Mouse (Mus musculus): ENCODE measurements around the gene Cacna2d4.

The Cacna2d4 gene

DNA sequence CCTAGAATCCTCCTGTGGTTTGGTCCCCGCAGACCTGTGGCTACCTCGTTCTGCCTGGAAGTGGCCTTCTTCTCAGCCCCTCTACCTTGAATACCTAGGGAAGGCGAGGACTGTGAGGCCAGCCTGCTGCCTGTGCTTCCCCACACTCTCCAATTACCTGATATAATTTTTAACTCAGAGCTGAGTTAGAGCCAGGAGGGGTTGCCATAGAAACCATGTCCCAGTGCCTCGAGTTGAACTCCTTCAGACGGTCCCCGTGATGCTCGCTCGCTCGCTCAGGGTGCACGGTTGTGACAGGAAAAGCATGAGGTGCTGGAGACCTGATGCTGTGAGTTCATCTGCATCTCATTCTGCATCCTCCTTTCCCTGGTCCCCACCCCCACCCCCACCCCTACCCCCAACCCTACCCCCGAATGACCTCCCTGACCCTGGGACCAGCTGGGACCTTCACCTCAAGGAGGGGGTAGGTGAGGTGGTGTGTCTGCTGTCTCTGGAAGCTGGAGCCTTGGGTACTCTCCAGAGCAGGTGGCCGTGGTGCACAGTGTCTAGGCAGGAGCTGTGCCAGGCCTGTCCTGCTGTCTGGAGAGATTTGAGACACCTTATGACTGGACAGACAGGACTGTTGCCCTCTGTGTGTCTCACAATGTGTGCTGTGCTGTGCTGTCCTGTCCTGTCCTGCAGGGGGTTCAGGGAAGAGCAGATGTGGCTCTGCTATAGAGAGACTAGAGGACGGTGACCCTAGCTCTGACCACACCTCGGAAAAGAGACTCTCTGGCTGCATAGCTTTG lies 77.5 kb downstream of the Cacna2d4 start:
- DNase-seq, result no peak

DNA sequence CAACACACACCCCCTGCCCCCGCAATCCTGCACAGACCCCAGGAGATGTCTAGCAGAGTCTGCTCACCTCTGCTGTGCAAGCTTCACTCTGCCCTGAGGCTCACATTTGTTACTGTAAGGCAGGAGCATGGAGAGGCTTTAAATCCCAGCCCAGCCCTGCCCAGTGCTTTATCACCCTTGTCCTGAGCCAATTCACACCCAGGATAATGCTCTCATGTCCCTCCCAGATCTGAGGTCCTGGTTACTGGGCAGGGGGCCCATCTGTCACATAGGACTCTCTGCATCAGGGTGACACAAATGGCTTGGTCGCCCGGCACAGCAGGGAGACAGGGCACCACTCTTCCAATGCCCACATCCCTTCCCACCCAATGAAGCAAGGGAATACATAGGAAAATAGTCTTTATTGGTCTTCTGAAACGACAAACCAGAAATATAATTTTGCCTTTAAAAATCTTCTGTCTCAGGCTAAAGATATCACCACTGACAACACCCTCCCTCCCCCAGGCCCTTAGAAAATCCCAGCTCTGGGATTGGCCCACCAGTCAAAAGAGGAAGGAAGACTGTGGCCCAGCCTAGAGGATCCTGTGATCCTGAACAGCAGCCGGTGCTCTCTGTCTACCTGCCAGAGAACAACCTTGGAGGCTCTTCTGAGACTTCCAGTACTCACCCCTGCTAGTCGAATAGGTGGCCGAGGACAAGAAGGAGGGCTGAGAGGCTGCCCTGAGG lies 78.6 kb downstream of the Cacna2d4 start:
- DNase-seq, result no peak

DNA sequence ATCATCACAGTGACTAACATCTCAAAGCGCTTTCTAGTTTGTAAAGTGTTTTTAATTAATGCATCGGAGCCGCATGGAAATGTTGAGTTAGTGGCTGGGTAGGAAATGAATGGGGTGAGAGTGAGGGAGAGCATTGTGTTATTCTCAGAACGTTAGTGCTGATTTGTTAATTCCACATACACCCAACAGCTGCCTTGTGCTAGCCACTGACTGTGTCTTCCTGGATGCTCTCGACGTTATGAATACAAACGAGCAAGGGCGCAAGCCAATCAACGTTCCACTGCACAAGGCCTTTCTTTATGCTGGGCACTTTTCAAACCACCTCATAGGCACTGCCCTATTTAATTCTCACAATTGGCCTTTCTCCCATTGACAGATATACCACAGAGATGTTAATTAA lies 82.4 kb downstream of the Cacna2d4 start:
- DNase-seq, result no peak

DNA sequence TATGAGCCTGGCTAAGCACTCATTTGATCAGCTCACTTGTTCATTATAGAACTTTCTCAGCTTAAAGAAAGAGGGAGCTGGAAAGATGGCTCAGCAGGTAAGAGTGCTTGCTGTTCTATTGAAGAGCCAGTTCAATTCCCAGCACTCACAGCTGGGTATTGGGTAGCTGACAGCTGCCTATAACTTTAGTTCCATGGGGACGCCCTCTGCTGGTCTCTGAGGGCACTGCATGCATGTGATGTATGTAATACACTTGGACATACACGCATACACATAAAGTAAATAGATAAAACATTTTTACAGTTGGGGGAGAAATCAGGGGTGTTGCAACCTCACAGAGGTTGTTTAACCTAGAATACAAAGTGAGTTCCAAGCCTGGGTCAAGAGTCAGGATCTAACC lies 83.0 kb downstream of the Cacna2d4 start:
- DNase-seq, result no peak

DNA sequence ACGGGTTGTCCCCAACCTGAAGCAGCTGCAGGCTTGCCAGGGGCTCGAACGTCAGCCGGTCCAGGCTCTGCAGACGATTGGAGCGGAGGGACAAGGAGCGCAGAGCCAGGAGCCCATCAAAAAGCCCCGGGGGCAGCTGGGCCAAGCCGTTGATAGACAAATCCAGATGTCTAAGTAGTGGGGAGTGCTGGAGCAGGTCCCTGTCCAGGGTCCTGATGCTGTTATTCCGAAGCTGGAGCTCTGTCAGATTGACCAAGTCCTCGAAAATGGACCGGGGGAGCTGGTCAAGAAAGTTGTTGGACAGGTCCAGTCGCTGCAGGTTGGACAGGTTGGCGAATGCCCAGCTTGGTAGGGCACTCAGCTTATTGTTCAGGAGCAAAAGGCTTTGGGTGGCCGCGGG lies 84.2 kb downstream of the Cacna2d4 start:
- DNase-seq, result no peak

DNA sequence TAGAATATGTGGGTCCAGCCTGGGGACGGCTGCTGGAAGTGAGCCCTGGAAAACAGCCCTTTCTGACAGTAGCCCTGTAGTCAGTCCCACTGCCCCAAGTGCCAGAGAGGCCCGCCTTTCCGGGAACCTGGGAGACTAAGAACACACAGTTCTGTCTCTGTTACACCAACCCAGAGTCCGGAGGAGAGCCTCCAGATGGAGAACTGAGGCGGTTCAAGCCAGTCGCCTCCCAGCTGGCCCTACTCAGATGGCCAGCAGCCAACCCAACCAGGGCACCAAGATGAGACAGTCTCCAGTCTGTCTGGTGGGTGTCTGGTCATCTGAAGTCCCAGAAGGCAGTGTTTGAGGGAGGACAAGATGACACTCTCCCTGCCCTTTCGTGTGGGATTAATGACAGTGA lies 85.4 kb downstream of the Cacna2d4 start:
- no peak for DNase-seq

DNA sequence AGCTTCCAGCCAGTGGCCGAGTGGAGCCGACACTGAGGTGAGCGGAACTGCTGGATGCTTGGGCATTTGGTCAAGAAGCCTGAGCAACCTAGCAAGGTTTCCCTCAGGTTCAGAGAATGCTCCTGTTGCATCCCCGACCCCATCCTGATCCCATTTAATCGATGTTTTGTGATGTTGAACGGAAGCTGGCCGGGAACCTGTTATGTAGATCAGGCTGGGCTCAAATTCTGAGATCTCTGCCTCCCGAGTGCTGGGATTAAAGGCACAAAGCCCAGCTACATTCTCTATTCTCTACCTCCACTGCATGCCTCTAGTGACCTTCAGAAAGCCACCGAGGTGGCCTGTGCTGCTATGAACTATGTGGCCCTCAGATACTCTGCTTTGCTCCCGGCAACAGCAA lies 88.5 kb downstream of the Cacna2d4 start:
- no peak for DNase-seq

DNA sequence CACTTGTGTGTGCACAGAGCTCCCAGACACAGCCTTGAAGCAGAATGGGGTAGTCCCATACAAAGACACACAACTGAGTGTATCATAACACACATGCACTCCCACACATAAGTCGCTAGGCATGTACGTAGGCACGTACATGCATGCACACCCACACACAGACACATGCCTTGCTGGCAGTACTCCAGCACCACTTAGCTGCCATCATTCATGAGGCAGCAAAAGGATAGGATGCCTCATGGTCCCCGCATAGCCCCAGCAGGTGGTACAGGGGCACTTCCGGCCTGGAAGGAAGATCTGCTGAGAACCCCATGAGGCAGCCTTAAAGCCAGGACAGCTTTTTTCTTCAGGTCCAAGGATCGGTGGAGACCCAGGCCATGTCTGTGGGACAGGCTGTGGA lies 89.7 kb downstream of the Cacna2d4 start:
- DNase-seq, result no peak

DNA sequence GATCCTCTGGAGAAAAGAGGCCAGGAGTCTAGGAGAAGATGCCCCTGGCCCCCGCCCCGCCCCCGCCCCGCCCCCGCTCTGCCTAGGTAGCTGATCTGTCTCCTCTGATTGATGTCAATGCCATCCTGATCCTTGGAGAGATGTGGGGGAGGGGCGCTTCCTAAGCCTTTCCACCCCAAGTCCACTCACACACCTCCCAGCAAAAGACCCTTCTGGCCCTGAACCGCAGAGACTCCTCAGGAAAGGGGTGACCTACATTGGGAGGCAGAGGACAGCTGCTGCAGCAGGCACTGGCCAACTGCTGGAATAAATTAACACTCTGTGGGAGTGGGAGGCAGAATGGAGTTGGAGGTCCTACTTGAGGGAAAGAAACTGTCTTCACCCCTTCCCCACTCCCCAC lies 90.2 kb downstream of the Cacna2d4 start:
- no peak for DNase-seq

DNA sequence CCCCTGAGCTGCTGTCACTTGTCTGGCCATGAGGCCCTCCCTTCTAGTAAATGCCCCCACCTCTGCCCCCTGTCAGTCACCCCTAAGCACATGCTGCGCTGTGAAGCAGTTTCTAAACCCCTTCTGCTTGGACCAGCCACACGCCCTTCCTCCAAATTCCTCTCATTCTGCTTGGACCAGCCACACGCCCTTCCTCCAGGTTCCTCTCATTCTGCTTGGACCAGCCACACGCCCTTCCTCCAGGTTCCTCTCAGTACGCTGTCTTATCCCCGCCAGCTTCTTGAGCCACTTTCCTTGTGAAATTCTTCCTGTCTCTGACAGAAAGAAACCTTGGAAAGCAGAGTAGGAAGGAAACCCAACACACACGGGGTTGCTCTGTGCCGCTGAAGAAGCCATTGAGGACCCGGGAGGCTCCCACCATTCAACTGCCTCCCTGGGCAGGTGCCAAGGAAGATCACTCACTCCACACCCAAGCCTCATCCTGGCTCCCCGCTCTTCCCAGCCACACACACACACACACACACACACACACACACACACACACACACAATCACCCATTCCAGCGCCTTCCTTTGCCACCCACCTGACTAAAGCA lies 92.3 kb downstream of the Cacna2d4 start:
- DNase-seq, result no peak

DNA sequence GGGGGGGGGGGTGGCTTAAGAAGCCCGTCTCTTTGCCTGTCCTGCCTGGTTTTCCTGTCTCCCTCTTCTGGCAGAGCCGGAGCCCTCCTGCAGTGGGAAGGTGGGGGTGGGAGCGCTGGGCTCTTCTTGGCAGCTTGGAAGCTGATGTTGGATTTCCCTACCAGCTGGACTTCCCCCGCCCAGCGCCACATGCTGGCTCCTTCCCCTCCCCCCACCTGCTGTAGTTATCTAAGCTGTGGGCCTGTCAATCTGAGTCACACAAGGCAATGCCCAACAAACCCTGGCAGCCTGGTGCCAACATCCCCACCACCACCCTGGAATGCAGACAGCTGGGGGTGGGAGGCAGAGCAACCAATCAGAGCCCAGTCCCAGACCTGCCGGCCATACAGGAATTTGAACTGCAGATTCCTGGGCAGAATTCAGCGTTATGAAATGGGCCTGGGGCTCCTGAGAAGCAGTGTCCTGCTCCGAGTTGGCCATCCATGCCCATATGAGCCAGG lies 92.9 kb downstream of the Cacna2d4 start:
- DNase-seq, result peak; percentile 48

DNA sequence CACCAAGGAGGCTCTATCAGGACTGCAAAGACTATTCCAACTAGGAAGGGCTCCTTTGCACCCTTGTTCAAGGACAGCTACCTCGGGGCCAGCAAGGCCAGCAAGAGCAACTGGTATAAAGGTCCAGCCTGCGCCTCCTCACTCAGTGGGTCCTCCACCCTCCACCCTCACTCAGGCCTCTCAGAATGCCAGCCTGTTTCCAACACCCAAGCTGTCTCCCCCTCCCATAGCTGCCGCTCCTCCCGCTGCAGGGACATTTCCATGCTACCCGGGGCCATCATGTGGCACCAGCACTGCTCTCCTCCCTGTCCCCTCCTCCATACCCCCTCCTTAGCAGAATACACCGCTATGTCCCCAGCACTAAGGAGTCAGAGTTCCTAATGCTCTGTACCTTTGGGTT lies 93.6 kb downstream of the Cacna2d4 start:
- no peak for DNase-seq

DNA sequence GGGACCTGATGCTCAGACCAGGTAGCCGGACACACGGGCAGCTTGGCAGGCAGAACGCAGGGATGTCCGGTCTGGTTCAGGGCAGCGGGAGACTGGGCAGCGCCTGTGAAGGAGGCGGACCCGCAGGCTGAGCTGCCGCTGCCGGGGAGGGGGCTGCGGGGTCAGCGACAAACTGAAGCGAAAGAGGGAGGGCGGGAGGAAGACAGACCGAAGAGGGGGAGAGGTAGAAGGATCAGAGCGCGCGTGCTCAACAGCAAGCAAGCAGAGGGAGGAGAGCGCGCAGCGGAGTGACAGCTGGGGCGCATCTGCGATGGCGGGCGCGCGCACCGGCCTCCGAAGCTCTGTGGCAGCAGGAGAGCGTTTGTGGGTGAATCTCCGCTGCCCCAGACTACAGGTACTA lies 94.2 kb downstream of the Cacna2d4 start, which contains the start of gene Lrtm2:
Gene Lrtm2 (minus strand): TSS at position 261 of the 400 bp plus-strand sequence.
- peak; percentile 50 for DNase-seq

DNA sequence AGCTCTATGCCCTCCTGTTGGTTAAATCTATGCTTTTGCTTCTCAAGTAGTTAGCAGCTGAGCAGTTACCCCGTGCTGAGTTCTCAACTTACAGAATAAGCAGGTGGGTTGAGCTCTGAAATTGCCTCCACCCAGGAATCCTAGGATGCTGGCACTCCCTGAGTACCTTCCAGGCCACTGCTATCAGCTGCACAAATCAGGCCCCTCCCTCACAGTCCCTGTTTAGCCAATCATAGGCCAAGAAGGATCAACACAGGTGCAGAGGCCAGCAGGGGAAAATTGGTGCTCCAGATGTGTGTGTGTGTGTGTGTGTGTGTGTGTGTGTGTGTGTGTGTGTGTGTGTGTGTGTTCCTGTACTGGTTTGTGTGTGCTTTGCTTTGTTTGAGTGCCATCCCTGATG lies 95.8 kb downstream of the Cacna2d4 start:
- no peak for DNase-seq

DNA sequence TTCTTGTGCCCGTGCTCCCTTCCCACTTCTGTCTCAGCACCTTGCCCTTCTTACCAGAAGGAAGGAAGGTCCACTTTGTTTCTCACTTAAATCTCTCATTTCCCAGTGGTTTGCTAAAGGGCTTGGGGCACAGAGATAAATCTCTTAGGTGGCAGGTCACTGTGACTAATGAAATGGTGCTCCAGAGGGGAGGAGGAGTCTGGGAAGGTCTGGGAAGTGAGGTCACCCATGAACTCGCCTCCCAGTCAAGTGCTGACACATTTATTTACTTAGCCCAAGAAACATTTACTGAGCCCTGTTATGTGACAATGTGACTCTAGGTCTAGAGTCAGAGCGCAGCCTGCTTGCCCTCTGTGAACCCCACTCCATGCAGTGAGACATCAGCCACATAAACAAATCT lies 96.9 kb downstream of the Cacna2d4 start:
- no peak for DNase-seq

DNA sequence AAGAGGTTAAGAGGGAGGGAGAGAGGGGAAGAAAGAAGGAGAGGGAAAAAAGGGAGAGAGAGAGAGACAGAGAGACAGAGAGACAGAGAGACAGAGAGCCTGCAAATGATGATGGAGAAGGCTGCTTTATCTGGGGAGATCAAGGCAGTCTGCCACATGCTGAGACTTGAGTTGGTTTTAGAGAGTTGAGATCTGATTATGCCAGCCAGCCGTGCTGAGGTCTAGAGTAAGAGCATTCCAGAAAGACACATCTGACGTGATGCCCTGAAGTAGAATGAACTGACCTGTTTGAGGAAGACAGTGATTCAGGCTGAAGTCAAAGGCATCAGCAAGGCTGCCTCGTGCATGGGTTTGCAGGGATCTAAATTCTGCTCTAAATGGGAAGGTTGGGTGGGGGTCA lies 97.5 kb downstream of the Cacna2d4 start:
- no peak for DNase-seq

DNA sequence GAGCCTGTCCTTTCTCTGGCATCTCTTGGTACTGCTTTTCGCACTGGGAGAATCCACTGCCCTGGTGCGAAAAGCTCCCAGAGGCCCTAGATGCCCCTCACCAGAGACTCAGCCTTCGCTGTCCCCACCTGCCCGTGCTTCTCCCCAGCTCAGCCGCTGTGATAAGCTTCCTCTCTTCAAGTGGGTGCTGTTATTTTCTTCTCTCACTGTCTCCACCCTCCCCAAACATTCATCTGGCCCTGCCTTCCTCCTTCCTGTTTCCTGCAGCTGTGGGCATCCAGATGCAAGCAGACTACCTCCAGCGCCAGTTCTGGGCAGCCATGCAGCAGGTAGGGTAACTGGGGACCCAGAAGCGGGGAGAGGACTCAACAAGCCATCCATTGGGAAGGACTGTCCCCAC lies 99.8 kb downstream of the Cacna2d4 start:
- DNase-seq, result no peak

DNA sequence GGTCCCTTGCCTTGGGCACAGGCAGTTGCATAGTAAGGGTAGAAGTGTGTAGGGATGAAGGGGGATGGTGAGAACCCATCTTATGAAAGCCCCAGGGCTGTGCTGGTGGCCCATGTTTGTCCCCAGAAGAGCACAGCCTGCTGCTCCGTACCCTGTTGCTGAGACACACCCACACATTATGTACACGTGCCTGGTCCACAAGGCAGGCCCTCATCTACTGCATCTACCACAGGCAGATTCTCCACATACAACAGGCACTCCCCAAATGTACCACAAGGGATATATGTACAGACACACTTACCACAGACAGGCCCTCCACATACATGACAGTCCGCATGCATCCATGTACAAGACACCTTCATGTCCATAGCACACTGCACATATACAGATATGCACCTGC lies 101.0 kb downstream of the Cacna2d4 start:
- no peak for DNase-seq

DNA sequence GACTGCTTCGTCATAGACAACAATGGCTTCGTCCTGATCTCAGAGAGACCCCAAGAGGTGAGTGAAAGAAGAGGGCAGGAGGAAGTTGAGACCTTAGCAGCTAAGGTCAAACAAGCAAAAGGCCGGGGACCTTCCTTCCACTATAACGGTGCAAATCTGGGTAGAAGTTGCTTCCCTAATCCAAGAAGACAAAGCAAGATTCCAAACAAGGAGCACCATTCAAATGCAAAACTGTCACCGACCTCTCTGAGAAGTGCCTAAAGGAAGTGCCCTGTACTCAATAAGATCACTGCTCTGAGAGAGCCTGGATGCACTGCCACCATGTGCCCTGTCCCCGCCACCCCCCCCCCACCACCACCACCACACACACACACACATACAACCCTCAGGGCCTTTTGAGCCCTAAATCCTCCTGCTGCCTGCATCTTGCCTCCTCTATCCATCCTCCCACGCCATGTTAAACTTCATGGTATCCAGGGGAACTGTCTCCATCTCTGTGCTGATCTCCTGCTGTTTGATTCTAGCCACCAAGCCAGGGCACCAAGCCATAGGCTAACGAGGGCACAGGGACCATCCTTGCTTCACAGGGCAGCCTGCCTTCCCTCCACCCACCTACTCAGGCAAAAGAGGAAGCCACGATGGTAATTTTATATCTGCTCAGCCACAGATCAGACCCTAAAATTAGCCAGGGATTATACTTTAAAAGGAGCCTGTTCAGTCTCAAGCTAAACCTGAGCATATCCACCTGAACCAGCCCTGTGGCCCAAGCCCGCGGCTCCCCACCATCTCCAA lies 102.0 kb downstream of the Cacna2d4 start:
- no peak for DNase-seq

DNA sequence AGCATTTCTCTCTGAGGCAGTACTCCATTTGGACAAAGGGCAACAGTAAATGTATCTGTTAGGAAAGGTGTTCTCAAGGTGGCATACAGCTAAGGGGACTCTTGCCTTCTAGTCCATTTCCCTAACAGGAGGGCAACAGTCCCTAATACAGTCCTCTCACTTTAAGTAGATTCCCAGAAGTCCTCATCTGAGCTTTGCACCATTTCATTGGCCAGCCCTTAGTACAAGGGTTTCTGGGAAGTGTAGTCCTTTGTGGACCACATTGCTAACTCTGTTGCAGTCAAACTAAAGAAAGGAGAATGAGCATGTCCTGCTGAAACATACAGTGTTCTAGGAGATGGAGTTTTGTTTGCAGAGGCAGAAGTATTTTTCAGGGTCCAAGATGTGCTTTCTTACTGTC lies 105.1 kb downstream of the Cacna2d4 start:
- no peak for DNase-seq

DNA sequence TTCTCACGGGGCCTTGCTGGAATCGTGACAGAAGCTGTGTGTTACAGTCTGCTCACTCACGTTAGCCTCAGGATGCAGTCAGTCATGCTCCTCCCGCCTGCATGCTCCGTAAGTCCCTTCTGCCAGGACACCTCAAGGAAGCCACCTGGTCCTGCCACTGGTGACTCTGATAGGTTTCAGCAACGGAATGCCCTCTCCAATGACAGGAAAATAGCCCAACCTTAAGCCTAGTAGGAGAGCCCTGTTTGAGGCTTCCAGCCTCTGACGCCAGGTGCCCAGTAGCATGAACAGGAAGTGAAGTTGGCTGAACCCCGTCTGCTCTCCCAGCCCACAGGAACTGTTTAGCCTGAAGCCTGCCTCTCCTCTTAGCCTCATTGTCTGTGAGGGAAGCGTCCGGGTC lies 109.9 kb downstream of the Cacna2d4 start:
- peak; percentile 46 for DNase-seq

DNA sequence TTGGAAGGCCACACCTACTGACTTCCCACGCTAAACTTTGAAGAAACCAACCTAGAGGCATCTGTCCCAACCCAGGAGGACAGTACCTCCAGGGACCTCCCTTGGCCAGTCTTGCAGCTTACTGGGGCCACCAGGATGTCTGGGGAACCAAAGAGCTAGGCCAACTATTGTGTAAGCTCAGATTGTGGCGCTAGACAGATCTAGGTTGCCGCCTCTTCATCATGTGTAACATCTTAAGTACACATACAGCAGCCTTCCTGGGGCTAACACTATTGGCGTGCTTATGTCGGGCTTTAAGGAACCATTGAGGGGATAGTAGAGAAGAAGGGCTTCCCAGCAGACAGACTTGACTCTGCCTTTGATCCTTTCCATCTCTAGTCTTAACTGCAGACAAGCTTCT lies 111.5 kb downstream of the Cacna2d4 start:
- DNase-seq, result no peak

DNA sequence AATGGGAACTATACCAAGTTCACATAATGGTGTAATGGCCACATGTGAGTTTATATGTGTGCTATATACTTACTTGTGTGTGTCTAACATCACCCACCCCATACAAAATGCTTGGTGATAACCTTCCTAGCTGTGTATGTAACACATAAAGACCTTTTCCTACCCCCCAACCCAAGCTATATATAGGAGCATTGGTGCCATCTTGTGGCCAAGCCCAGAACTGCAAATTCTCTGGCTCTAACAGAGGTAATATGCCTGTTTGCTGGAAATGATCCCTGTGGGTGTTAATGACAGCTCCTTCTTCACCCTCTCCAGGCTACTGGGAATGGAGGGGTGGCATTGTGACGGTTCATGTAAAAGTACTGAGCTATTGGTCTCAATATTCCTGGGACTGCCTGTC lies 111.9 kb downstream of the Cacna2d4 start:
- peak; percentile 74 for DNase-seq

Data from cerebellum, adult 11 months (tissue).